Mouse (Mus musculus) embryo, embryonic 10 days (tissue): ENCODE data around the gene 2310009B15Rik.

Source experiments
- DNase-seq: peaks from one replicate; pipeline ENCODE4 v3.0.0-alpha.2; 2015; ENCODE audit warnings: low spot score

Gene 2310009B15Rik

GRCm38 (mm10) chr1:138856101-138856950, at the start of gene 2310009B15Rik:
TSS of gene 2310009B15Rik (minus strand) at chr1:138856852.
- DNase-seq: peak; percentile 78

- DNase-seq: no peak
Measured at GRCm38 (mm10) chr1:138906256-138906655, 49.6 kb upstream of the 2310009B15Rik start.

- DNase-seq: no peak
Measured at GRCm38 (mm10) chr1:138905092-138905765, 48.6 kb upstream of the 2310009B15Rik start.

GRCm38 (mm10) chr1:138903894-138904293, 47.2 kb upstream of the 2310009B15Rik start:
- no peak for DNase-seq

- no peak for DNase-seq
Measured at GRCm38 (mm10) chr1:138901431-138902117, 44.9 kb upstream of the 2310009B15Rik start.

GRCm38 (mm10) chr1:138896088-138896487, 39.4 kb upstream of the 2310009B15Rik start:
- DNase-seq: no peak

- DNase-seq: no peak
Measured at GRCm38 (mm10) chr1:138877470-138878254, 21.0 kb upstream of the 2310009B15Rik start.

GRCm38 (mm10) chr1:138876371-138877045, 19.9 kb upstream of the 2310009B15Rik start:
- no peak for DNase-seq

- no peak for DNase-seq
Measured at GRCm38 (mm10) chr1:138850823-138851222, 5.8 kb downstream of the 2310009B15Rik start.

GRCm38 (mm10) chr1:138850161-138850539, 6.5 kb downstream of the 2310009B15Rik start:
- no peak for DNase-seq

GRCm38 (mm10) chr1:138849531-138850160, 7.0 kb downstream of the 2310009B15Rik start:
- DNase-seq: no peak

GRCm38 (mm10) chr1:138848511-138849109, 8.0 kb downstream of the 2310009B15Rik start, which contains the start of gene Lhx9:
TSS of gene Lhx9 (minus strand) at chr1:138848577.
- peak; percentile 55 for DNase-seq

GRCm38 (mm10) chr1:138848026-138848425, 8.6 kb downstream of the 2310009B15Rik start:
- DNase-seq: no peak

- no peak for DNase-seq
Measured at GRCm38 (mm10) chr1:138847146-138847545, 9.5 kb downstream of the 2310009B15Rik start.

- no peak for DNase-seq
Measured at GRCm38 (mm10) chr1:138846581-138846980, 10.1 kb downstream of the 2310009B15Rik start.

- DNase-seq: peak; percentile 38
Measured at GRCm38 (mm10) chr1:138846131-138846530, 10.5 kb downstream of the 2310009B15Rik start.

GRCm38 (mm10) chr1:138845481-138845880, 11.2 kb downstream of the 2310009B15Rik start:
- no peak for DNase-seq

GRCm38 (mm10) chr1:138844166-138844565, 12.5 kb downstream of the 2310009B15Rik start:
- DNase-seq: peak; percentile 33

GRCm38 (mm10) chr1:138843361-138844091, 13.1 kb downstream of the 2310009B15Rik start:
- peak; percentile 50 for DNase-seq
